17 mouse cellular contexts compared by ENCODE assay signal in genomic region chr2:12329620-12330019, GRCm38 (mm10). TPM values are rescaled to one million over a fixed set of nuclear protein-coding genes. Genes with fewer than 3 reads are reported as not detected.
"Had no signal": no experiment of that assay in that cellular context is flagged by ENCODE, and none has a peak within 500 bp of the region (broad histone marks: within the 10 kb centered on the region; RNA-seq: fewer than 3 reads in every experiment).

No protein-coding gene starts in this region.

- H3K9me3 ChIP-seq: limb, embryonic 12.5 days; limb, embryonic 15.5 days; lung, embryonic 15.5 days had no signal

- DNase-seq: kidney, adult 9 months; kidney, postnatal 25 days; left cerebral cortex, postnatal 4 days; liver, postnatal 0 days; lung, postnatal 14 days; lung, postnatal 4 days; thymus, adult 2 months; thymus, postnatal 14 days; thymus, postnatal 4 days had no signal

- H3K27ac ChIP-seq: liver, embryonic 14.5 days; stomach, postnatal 0 days had no signal

- ATAC-seq: liver, postnatal 0 days had no signal

- H3K36me3 ChIP-seq: limb, embryonic 12.5 days; limb, embryonic 15.5 days; lung, embryonic 15.5 days had no signal

- H3K4me2 ChIP-seq: liver, embryonic 11.5 days; lung, embryonic 15.5 days; midbrain, embryonic 11.5 days had no signal

- H3K27me3 ChIP-seq: limb, embryonic 12.5 days; limb, embryonic 15.5 days; lung, embryonic 15.5 days had no signal

- H3K9ac ChIP-seq: limb, embryonic 15.5 days; liver, embryonic 14.5 days; liver, postnatal 0 days; lung, embryonic 15.5 days had no signal

- H3K4me3 ChIP-seq: limb, embryonic 12.5 days; limb, embryonic 15.5 days; lung, embryonic 15.5 days had no signal

RNA-seq across cellular contexts. Expression of gene Itga8, which starts 27.9 kb away (rescaled TPM):
- total RNA-seq: megakaryocyte-erythroid progenitor cell, adult 5-6 weeks had no signal
